Mouse (Mus musculus): ENCODE measurements around the gene Uchl5.

GRCm38 (mm10) chr1:143836363-143837182 lies 59.5 kb downstream of the Uchl5 start:
- no peak for TF ChIP-seq CTCF (IDR thresholded peaks at IDR 0.05; ENCODE audit: low read depth, low read length)
- no peak for TF ChIP-seq POLR2A (IDR thresholded peaks at IDR 0.05; ENCODE audit: extremely low read depth, insufficient read depth, low read length)
